Mouse (Mus musculus): ENCODE results near the gene Gm3453.
"Not testable (repeated sequence)": the region's sequence is repeated elsewhere in the genome, so short reads cannot be mapped to it uniquely, and the experiment has no call there.

The Gm3453 gene

DNA sequence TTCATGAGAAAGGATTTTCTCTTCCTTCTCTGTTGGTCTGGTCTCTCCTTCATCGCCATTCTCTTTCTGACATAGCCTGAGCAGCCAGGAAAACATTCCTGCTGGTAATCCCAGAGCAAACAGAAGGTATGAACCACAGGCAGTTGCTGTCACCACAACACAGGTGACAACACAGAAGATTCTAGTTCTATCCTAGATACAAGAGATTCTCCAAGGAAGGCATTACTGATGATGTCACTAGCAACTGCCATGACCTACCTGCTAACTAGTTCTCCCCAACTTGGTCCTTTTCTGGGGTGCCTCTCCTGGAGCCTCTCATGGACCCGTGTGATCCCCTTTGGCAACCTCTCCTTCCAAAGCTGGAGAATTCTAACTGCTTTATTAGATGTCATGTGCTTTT, at the start of gene Gm3453:
Gene Gm3453, minus strand, starts transcription at position 101 of the 400 bp plus-strand sequence.
- not testable (repeated sequence) for DNase-seq (ENCODE audit: low spot score in 2 of 2)

DNA sequence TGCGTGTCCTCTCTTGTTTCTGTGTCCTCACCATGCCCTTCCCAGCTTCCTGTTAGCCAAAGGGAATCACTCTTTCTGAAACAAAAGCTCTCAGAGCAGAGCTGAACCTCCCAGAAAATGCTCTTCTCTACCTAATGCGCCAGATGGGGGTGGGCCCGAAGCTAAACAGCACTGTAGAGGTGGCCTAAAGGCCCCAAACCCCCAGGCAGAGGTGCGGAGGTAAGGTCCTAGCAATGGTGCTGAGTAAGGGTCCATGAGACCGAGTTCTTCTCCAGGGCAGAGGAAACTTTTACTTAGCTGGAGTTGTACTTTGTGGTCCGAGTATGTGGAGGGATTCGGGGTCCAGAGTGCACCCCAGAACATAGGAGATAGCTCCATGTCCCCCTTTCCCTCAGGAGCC, 8.2 kb upstream of the Gm3453 start:
- DNase-seq (ENCODE audit: low spot score in 2 of 2), result peak in 1 of 2 experiments; percentile 2

DNA sequence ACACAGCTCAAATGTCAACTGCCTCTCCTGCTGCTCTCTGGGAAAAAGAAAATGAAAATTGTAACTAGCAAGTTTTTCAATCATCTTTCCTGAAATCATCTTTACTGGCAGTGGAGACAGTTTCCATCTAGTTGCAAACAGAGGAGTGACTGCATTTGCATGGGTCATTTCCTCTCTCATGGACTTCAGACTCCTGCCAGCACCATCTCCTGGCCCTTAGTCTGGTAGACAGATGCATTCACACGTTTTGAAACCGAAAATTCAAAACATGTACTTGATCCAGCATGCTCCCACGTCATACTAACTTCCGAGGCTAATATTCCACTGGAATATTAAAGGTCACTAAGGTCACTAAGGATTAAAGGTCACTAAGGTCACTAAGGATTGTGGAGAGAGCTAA, 16.5 kb downstream of the Gm3453 start:
- not testable (repeated sequence) for DNase-seq (ENCODE audit: low spot score in 2 of 2)

DNA sequence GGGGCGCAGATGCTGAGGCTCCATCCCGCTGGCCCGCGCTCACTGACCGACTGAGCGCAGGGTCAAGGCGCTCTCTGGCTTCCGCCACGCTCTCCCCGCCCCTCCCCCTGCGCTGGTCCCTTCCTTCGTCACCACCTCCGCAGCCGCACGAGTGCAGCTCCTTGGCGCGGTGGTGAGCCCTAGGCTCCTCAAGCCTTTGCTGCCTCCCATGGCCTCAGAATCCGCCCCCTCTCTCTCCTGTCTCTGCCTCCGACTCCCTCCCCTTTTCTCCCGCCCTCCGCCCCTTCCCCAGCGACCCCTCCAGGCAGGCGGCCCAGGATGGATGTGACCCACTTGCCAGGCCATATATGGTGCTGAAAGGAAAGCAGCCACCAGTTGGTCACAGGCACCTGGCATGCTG, 17.3 kb downstream of the Gm3453 start, which contains the start of gene Gm3248:
Gene Gm3248, minus strand, starts transcription at position 111 of the 400 bp plus-strand sequence.
- peak in 1 of 2 experiments; percentile 12 for DNase-seq (ENCODE audit: low spot score in 2 of 2)

DNA sequence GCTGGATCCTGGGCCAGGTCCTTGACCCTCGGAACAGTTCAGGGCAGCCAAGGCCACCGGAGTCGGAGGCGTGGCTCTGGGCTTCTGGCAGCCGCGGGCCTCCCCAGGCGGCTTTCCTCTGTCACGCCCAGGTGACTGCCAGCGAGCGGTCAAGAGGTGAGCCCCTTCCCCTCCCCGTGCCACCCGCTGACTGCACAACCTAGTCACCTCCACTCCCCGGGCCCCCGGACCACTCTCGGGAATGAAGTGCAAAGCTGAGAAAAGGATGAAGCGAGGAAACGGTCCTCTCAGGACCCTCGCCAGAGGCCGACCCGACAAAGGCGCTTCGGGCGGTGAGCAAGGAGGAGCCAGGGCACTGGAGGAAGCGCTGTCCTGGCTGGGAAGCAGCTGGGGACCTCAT, 17.8 kb downstream of the Gm3453 start:
- DNase-seq (ENCODE audit: low spot score in 2 of 2), result peak in 1 of 2 experiments; percentile 2

DNA sequence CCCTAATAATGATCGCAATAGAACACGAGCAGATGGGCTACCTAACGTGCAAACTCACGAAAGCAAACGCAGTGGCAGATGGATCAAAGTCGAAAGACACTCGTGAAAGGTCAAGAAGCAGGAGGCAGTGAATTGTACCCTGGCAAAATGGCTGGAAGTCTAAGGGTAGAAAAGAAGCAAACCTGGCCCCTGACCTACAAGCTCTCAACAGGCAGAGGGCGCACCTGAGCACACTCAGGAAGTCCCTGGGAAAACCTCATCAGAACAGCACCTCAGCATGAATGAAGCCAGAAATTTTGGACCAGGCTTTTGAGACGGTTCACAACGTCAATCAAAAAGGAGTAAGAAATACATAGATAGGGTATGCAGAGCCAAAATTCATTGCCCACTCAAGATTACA, 18.5 kb downstream of the Gm3453 start:
- not testable (repeated sequence) for DNase-seq (ENCODE audit: low spot score in 2 of 2)

DNA sequence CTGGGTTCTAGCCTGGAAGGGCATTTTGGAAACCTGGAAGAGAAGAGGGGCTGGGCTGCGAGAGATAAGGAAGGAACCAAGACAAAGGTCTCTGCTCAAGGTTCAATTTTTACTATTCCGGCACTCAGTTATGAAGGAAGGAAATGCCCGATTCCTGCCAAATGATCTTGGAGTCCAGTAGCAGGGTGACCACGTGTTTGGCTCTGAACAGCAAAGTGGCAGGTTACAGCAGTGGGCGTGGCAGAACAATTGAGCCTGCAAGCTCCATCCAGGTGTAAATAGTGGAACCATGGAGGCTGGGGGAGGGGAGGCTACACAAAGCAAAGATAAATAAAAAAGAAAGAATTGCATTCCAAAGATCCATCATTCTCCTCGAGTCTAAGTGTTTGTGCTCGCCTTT, 55.7 kb downstream of the Gm3453 start:
- not testable (repeated sequence) for DNase-seq (ENCODE audit: low spot score in 2 of 2)

Data from urinary bladder, postnatal 36 days (tissue).